Mouse (Mus musculus): ENCODE measurements around the gene Smcr8. TPM values are rescaled to one million over a fixed set of nuclear protein-coding genes. Genes with fewer than 3 reads are reported as not detected.

Gene Smcr8
- polyA plus RNA-seq, 1 experiment = 9.2 TPM

DNA sequence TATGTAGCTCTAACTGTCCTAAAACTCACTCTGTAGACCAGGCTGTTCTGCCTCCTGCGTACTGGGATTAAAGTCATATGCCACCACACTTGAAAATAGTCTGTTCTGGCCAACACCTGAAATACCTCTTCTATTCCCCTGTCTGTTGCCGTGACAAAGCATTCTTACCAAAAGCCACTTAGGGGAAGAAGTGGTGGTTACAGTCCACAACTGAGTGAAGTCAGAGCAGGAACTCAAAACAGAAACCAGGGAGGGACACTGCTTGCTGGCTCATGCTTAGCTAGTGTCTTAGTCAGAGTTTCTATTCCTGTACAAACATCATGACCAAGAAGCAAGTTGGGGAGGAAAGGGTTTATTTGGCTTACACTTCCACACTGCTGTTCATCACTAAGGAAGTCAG is 8.0 kb upstream of the Smcr8 start:
- H3K4me3 ChIP-seq = no peak overlapping the region
- H3K36me3 ChIP-seq (ENCODE audit: control insufficient read depth, insufficient read depth) = no peaks in the 10 kb centered on the region

DNA sequence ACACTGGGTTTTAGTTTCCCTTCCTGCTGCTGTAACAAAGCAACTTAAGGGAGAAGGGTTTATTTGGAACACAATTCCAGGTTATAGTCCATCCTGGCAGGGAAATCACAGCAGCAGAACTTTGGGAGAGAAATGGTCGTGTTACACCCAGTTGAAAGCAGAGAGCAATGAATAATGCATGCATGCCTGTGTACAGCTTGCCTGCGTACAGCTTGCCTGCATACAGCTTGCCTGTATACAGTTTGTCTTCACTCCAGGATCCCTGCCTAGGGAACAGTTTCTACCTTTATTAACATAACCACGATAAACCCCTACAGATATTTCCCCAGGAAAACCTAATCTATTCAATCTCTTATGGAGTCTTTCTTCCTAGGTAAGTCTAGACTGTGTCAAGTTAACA is 6.5 kb upstream of the Smcr8 start:
- H3K79me2 ChIP-seq (ENCODE audit: control insufficient read depth, insufficient read depth) = peaks cover 58% of the 10 kb centered on the region
- no peak overlapping the region for H3ac ChIP-seq (ENCODE audit: control insufficient read depth, insufficient read length)
- no peak for TF ChIP-seq TCF12 (IDR thresholded peaks at IDR 0.05; ENCODE audit: insufficient read depth, poor library complexity, severe bottlenecking)
- TF ChIP-seq USF1 (IDR thresholded peaks at IDR 0.05; ENCODE audit: low read depth) = no peak
- TF ChIP-seq SRF (IDR thresholded peaks at IDR 0.05; ENCODE audit: control insufficient read depth, insufficient read length, low read depth) = no peak
- no peak for TF ChIP-seq REST (IDR thresholded peaks at IDR 0.05; ENCODE audit: insufficient read depth, insufficient read length)
- TF ChIP-seq MAX (IDR thresholded peaks at IDR 0.05; ENCODE audit: low read depth) = no peak
- TF ChIP-seq TCF3 (IDR thresholded peaks at IDR 0.05; ENCODE audit: insufficient read length, low read depth) = no peak
- TF ChIP-seq CEBPB (IDR thresholded peaks at IDR 0.05; ENCODE audit: insufficient read depth, poor library complexity, severe bottlenecking) = no peak
- H3K4me3 ChIP-seq = no peak overlapping the region
- no peaks in the 10 kb centered on the region for H3K36me3 ChIP-seq (ENCODE audit: control insufficient read depth, insufficient read depth)
- no peak overlapping the region for H3K4me2 ChIP-seq (ENCODE audit: low read depth)
- no peaks in the 10 kb centered on the region for H3K27me3 ChIP-seq (ENCODE audit: control insufficient read depth, insufficient read depth, insufficient read length)

More for the DNA sequence above, 8.0 kb upstream of the Smcr8 start:
- TF ChIP-seq MYOD1 (IDR thresholded peaks at IDR 0.05; ENCODE audit: control insufficient read depth in 1 of 3, insufficient read length in 2 of 3, low read depth in 2 of 3) (no peak), MYOG (IDR thresholded peaks at IDR 0.05; ENCODE audit: control insufficient read depth in 1 of 3, insufficient read depth in 1 of 3, insufficient read length in 2 of 3, low read depth in 2 of 3) (no peak), TCF3 (IDR thresholded peaks at IDR 0.05; ENCODE audit: insufficient read length, low read depth) (no peak), MAX (IDR thresholded peaks at IDR 0.05; ENCODE audit: low read depth) (no peak), CEBPB (IDR thresholded peaks at IDR 0.05; ENCODE audit: insufficient read depth, poor library complexity, severe bottlenecking) (no peak)
- Histone ChIP-seq H3K79me2 (ENCODE audit: control insufficient read depth, insufficient read depth) (peaks cover 43% of the 10 kb centered on the region), H3K4me2 (ENCODE audit: low read depth) (no peak overlapping the region), H3K27me3 (ENCODE audit: control insufficient read depth, insufficient read depth, insufficient read length) (no peaks in the 10 kb centered on the region), H3ac (ENCODE audit: control insufficient read depth, insufficient read length) (no peak overlapping the region)

DNA sequence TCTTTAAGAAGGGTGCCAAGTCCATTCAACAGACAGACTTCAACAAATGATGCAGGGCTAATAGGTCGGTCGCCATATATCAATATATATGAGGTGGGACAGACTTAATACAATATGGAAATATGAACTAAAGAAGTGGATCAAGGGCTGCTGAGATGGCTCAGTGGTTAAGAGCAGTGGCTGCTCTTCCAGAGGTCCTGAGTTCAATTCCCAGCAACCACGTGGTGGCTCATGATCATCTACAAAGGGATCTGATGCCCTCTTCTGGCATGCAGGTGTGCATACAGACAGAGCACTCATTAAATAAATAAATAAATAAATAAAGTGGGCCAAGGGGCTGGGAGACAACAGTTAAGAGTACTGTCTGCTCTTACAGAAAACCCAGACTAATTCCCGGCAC is 5.2 kb upstream of the Smcr8 start:
- TF ChIP-seq POLR2AphosphoS2 (IDR thresholded peaks at IDR 0.05; ENCODE audit: insufficient read length, low read depth) (no peak), SRF (IDR thresholded peaks at IDR 0.05; ENCODE audit: control insufficient read depth, insufficient read length, low read depth) (no peak), MYOD1 (IDR thresholded peaks at IDR 0.05; ENCODE audit: control insufficient read depth in 1 of 3, insufficient read length in 2 of 3, low read depth in 2 of 3) (no peak), E2F4 (IDR thresholded peaks at IDR 0.05; ENCODE audit: insufficient read depth) (no peak), MYOG (IDR thresholded peaks at IDR 0.05; ENCODE audit: control insufficient read depth in 1 of 3, insufficient read depth in 1 of 3, insufficient read length in 2 of 3, low read depth in 2 of 3) (no peak), USF1 (IDR thresholded peaks at IDR 0.05; ENCODE audit: low read depth) (no peak), TCF3 (IDR thresholded peaks at IDR 0.05; ENCODE audit: insufficient read length, low read depth) (no peak), MAX (IDR thresholded peaks at IDR 0.05; ENCODE audit: low read depth) (no peak)
- Histone ChIP-seq H3K4me3 (no peak overlapping the region), H3ac (ENCODE audit: control insufficient read depth, insufficient read length) (no peak overlapping the region), H3K4me2 (ENCODE audit: low read depth) (no peak overlapping the region), H3K27me3 (ENCODE audit: control insufficient read depth, insufficient read depth, insufficient read length) (no peaks in the 10 kb centered on the region), H3K36me3 (ENCODE audit: control insufficient read depth, insufficient read depth) (no peaks in the 10 kb centered on the region), H3K79me2 (ENCODE audit: control insufficient read depth, insufficient read depth) (peaks cover 65% of the 10 kb centered on the region)

DNA sequence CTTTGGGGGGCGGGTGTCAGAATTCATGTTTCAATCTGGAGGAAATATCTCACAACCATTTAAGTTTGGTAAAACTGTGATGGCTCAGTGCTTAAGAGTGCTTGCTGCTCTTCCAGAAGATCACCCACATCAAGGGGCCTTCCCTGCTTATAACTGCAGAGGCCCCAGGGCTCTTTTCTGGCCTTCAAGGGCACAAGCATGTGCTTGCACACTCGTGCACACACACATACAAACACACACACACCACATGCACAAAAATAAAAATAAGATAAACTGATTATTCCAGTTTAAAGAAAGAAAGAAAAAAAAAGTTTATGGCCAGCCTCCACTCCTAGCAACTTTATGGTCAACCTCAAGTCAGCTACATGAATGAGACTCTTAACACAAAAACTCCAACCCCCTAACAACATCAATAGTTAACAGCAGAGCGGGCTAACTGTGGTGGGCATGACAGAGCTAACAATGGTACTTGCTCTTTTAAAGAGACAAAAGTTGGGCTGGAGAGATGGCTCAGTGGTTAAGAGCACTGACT is 3.1 kb upstream of the Smcr8 start:
- H3K79me2 ChIP-seq (ENCODE audit: control insufficient read depth, insufficient read depth) = peaks cover 77% of the 10 kb centered on the region
- H3K36me3 ChIP-seq (ENCODE audit: control insufficient read depth, insufficient read depth) = no peaks in the 10 kb centered on the region
- TF ChIP-seq MYOG (IDR thresholded peaks at IDR 0.05; ENCODE audit: control insufficient read depth in 1 of 3, insufficient read depth in 1 of 3, insufficient read length in 2 of 3, low read depth in 2 of 3) (no peak), USF1 (IDR thresholded peaks at IDR 0.05; ENCODE audit: low read depth) (no peak), POLR2AphosphoS2 (IDR thresholded peaks at IDR 0.05; ENCODE audit: insufficient read length, low read depth) (no peak), SRF (IDR thresholded peaks at IDR 0.05; ENCODE audit: control insufficient read depth, insufficient read length, low read depth) (no peak), TCF12 (IDR thresholded peaks at IDR 0.05; ENCODE audit: insufficient read depth, poor library complexity, severe bottlenecking) (no peak), MAX (IDR thresholded peaks at IDR 0.05; ENCODE audit: low read depth) (no peak), CEBPB (IDR thresholded peaks at IDR 0.05; ENCODE audit: insufficient read depth, poor library complexity, severe bottlenecking) (no peak), POLR2A (IDR thresholded peaks at IDR 0.05; ENCODE audit: insufficient read length, low read depth) (no peak), MYOD1 (IDR thresholded peaks at IDR 0.05; ENCODE audit: control insufficient read depth in 1 of 3, insufficient read length in 2 of 3, low read depth in 2 of 3) (no peak), TCF3 (IDR thresholded peaks at IDR 0.05; ENCODE audit: insufficient read length, low read depth) (no peak), E2F4 (IDR thresholded peaks at IDR 0.05; ENCODE audit: insufficient read depth) (no peak)
- no peak overlapping the region for H3ac ChIP-seq (ENCODE audit: control insufficient read depth, insufficient read length)
- no peak overlapping the region for H3K4me2 ChIP-seq (ENCODE audit: low read depth)
- no peaks in the 10 kb centered on the region for H3K27me3 ChIP-seq (ENCODE audit: control insufficient read depth, insufficient read depth, insufficient read length)
- no peak overlapping the region for H3K4me3 ChIP-seq

DNA sequence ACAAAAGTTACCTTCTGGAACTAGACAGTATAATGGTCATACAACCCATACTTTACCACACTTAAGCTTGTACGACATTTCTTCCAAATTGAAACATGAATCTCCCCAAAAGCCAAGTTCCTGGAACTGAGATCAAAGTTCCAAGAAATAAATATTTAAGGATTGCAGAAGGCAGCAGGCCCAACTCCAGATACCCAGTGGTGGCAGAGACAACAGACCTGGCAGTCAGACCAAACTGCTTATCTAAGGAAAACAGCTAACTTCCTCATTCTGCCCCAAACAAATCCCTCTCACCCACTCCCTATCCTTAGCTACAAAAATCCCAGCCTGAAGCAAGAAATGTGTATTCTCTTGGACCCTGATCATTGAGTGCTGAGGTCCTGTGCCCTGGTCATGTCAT is 2.5 kb upstream of the Smcr8 start:
- peak overlapping the region; percentile 93 for H3K4me2 ChIP-seq (ENCODE audit: low read depth)
- H3K79me2 ChIP-seq (ENCODE audit: control insufficient read depth, insufficient read depth) = peaks cover 83% of the 10 kb centered on the region
- TF ChIP-seq TCF12 (IDR thresholded peaks at IDR 0.05; ENCODE audit: insufficient read depth, poor library complexity, severe bottlenecking) (no peak), MAX (IDR thresholded peaks at IDR 0.05; ENCODE audit: low read depth) (no peak), E2F4 (IDR thresholded peaks at IDR 0.05; ENCODE audit: insufficient read depth) (no peak), POLR2A (IDR thresholded peaks at IDR 0.05; ENCODE audit: insufficient read length, low read depth) (no peak), USF1 (IDR thresholded peaks at IDR 0.05; ENCODE audit: low read depth) (no peak), POLR2AphosphoS2 (IDR thresholded peaks at IDR 0.05; ENCODE audit: insufficient read length, low read depth) (no peak), MYOG (IDR thresholded peaks at IDR 0.05; ENCODE audit: control insufficient read depth in 1 of 3, insufficient read depth in 1 of 3, insufficient read length in 2 of 3, low read depth in 2 of 3) (no peak), MYOD1 (IDR thresholded peaks at IDR 0.05; ENCODE audit: control insufficient read depth in 1 of 3, insufficient read length in 2 of 3, low read depth in 2 of 3) (no peak), TCF3 (IDR thresholded peaks at IDR 0.05; ENCODE audit: insufficient read length, low read depth) (no peak), CEBPB (IDR thresholded peaks at IDR 0.05; ENCODE audit: insufficient read depth, poor library complexity, severe bottlenecking) (no peak), SRF (IDR thresholded peaks at IDR 0.05; ENCODE audit: control insufficient read depth, insufficient read length, low read depth) (no peak), REST (IDR thresholded peaks at IDR 0.05; ENCODE audit: insufficient read depth, insufficient read length) (no peak)
- H3K27me3 ChIP-seq (ENCODE audit: control insufficient read depth, insufficient read depth, insufficient read length) = no peaks in the 10 kb centered on the region
- H3K36me3 ChIP-seq (ENCODE audit: control insufficient read depth, insufficient read depth) = no peaks in the 10 kb centered on the region
- H3K4me3 ChIP-seq = no peak overlapping the region
- H3ac ChIP-seq (ENCODE audit: control insufficient read depth, insufficient read length) = no peak overlapping the region
